Mouse (Mus musculus): ENCODE data around the gene 1700013G24Rik.

- TF ChIP-seq CTCF (IDR thresholded peaks at IDR 0.05; ENCODE audit: extremely low read depth, insufficient read depth, low read length) (no peak), POLR2A (IDR thresholded peaks at IDR 0.05; ENCODE audit: extremely low read depth, insufficient read depth, low read length) (no peak)
These were observed 47.9 kb downstream of the 1700013G24Rik start for GRCm38 (mm10) chr4:137500953-137501352.

All from cortical plate, adult 2 months (tissue).